ENCODE assay signal across 27 mouse cellular contexts in the genomic region with DNA sequence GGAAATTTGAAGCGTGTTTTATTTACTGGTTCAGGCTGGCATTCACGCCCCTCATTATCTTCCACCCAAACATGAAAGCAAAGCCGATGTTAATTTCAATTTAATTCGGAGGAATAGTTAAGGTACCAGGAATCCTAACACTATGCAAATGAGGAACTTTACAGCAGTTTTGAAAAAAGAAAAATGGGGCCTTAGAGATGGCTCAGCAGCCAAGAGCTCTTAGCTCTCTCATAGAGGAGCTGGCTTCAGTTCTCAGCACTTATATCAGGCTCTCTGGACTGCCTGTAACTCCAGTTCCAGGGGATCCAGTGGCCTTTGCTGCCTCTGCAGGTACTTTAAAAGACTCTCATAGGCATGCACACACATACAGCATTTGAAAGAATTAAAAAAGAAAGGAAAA.
"Had no signal": no experiment of that assay in that cellular context is flagged by ENCODE, and none has a peak within 500 bp of the region (broad histone marks: within the 10 kb centered on the region; RNA-seq: fewer than 3 reads in every experiment).

No protein-coding gene starts in this region.

- DNase-seq: gastrocnemius, adult 2 months; gastrocnemius, postnatal 10 days; gastrocnemius, postnatal 25 days; heart, adult 2 months; heart, postnatal 14 days; heart, postnatal 36 days; kidney, adult 18-20 months; kidney, adult 8-10 months; kidney, postnatal 10 days; kidney, postnatal 25 days; kidney, postnatal 4 days; liver; liver, embryonic 13.5 days had no signal

- H3K27me3 ChIP-seq: heart, embryonic 13.5 days; heart, embryonic 15.5 days; hindbrain, embryonic 13.5 days; hindbrain, embryonic 15.5 days; intestine, embryonic 15.5 days; limb, embryonic 12.5 days; liver, embryonic 13.5 days; liver, embryonic 15.5 days had no signal

- H3K4me1 ChIP-seq: hindbrain, embryonic 15.5 days; intestine, embryonic 15.5 days; liver, embryonic 13.5 days; liver, embryonic 15.5 days had no signal

- H3K9me3 ChIP-seq: heart, embryonic 13.5 days; heart, embryonic 15.5 days; hindbrain, embryonic 13.5 days; hindbrain, embryonic 15.5 days; intestine, embryonic 15.5 days; limb, embryonic 10.5 days; limb, embryonic 12.5 days; liver, embryonic 13.5 days; liver, embryonic 15.5 days had no signal

- ATAC-seq: inflammation-experienced regulatory T-cells, adult 6 months; intestine, embryonic 15.5 days; intestine, postnatal 0 days had no signal

- H3K4me2 ChIP-seq: heart, embryonic 11.5 days; heart, embryonic 13.5 days; heart, embryonic 15.5 days; hindbrain, embryonic 13.5 days; hindbrain, embryonic 15.5 days; intestine, embryonic 15.5 days; limb, embryonic 12.5 days; liver, embryonic 11.5 days; liver, embryonic 13.5 days; liver, embryonic 15.5 days had no signal

- H3K27ac ChIP-seq: gastrocnemius, adult 2 months; heart, adult 2 months; heart, embryonic 13.5 days; heart, embryonic 15.5 days; hindbrain, embryonic 13.5 days; hindbrain, embryonic 15.5 days; intestine, embryonic 15.5 days; layer of hippocampus, adult 2 months; left cerebral cortex, adult 2 months; limb, embryonic 10.5 days; limb, embryonic 12.5 days; liver, embryonic 13.5 days; liver, embryonic 15.5 days had no signal

- H3K9ac ChIP-seq: heart, embryonic 13.5 days; heart, embryonic 15.5 days; hindbrain, embryonic 13.5 days; hindbrain, embryonic 15.5 days; intestine, embryonic 15.5 days; limb, embryonic 12.5 days; liver, embryonic 13.5 days; liver, embryonic 15.5 days had no signal

- H3K36me3 ChIP-seq: heart, embryonic 15.5 days; hindbrain, embryonic 13.5 days; hindbrain, embryonic 15.5 days; intestine, embryonic 15.5 days; limb, embryonic 10.5 days; limb, embryonic 12.5 days; liver, embryonic 13.5 days; liver, embryonic 15.5 days had no signal

- H3K4me3 ChIP-seq: gastrocnemius, adult 2 months; heart, adult 2 months; heart, embryonic 13.5 days; heart, embryonic 15.5 days; hindbrain, embryonic 13.5 days; hindbrain, embryonic 15.5 days; intestine, embryonic 15.5 days; layer of hippocampus, adult 2 months; left cerebral cortex, adult 2 months; limb, embryonic 10.5 days; limb, embryonic 12.5 days; liver, embryonic 13.5 days; liver, embryonic 15.5 days had no signal
